Mouse (Mus musculus) WW6 (cell line): ENCODE data around the gene Gm44790.
"Not testable (repeated sequence)": the region's sequence is repeated elsewhere in the genome, so short reads cannot be mapped to it uniquely, and the experiment has no call there.

Experiments
- DNase-seq: peaks from one replicate; pipeline ENCODE4 v3.0.0-alpha.2; 2013; ENCODE audit warnings: low read depth, low spot score

The Gm44790 gene

GRCm38 (mm10) chr6:86474072-86474471, 47.6 kb downstream of the Gm44790 start:
- DNase-seq = no peak

GRCm38 (mm10) chr6:86474646-86475181, 48.3 kb downstream of the Gm44790 start:
- DNase-seq = no peak

GRCm38 (mm10) chr6:86475462-86476167, 49.2 kb downstream of the Gm44790 start:
- DNase-seq = no peak

- no peak for DNase-seq
These were observed 50.5 kb downstream of the Gm44790 start for GRCm38 (mm10) chr6:86476931-86477330.

- DNase-seq = no peak
These were observed 52.9 kb downstream of the Gm44790 start for GRCm38 (mm10) chr6:86479311-86479710.

GRCm38 (mm10) chr6:86479816-86480188, 53.3 kb downstream of the Gm44790 start:
- no peak for DNase-seq

- no peak for DNase-seq
These were observed 53.9 kb downstream of the Gm44790 start for GRCm38 (mm10) chr6:86480189-86480831.

- no peak for DNase-seq
These were observed 55.4 kb downstream of the Gm44790 start for GRCm38 (mm10) chr6:86481871-86482270.

GRCm38 (mm10) chr6:86485943-86486640, 59.6 kb downstream of the Gm44790 start:
- DNase-seq = no peak

GRCm38 (mm10) chr6:86487358-86488148, 61.1 kb downstream of the Gm44790 start:
- DNase-seq = peak; percentile 67

GRCm38 (mm10) chr6:86488149-86488485, 61.7 kb downstream of the Gm44790 start:
- DNase-seq = no peak

- no peak for DNase-seq
These were observed 63.5 kb downstream of the Gm44790 start for GRCm38 (mm10) chr6:86489945-86490344.

- DNase-seq = not testable (repeated sequence)
These were observed 64.0 kb downstream of the Gm44790 start for GRCm38 (mm10) chr6:86490413-86490812.

- no peak for DNase-seq
These were observed 67.2 kb downstream of the Gm44790 start for GRCm38 (mm10) chr6:86493469-86494263.

- DNase-seq = no peak
These were observed 68.3 kb downstream of the Gm44790 start for GRCm38 (mm10) chr6:86494767-86495166.
